Mouse (Mus musculus) kidney, postnatal 0 days (tissue): ENCODE results near the gene Gm43552. TPM values are rescaled to one million over a fixed set of nuclear protein-coding genes. Genes with fewer than 3 reads are reported as not detected.
A peak's percentile ranks its signal among the peaks of the same experiment; 100 is the strongest.

Experiments used
- ATAC-seq: fragments of 200-750 bp; cut with Nextera tagmentation; replicated peaks from 2 replicates; pipeline ENCODE4 v1.8.0; 2017; ENCODE audit warnings: low read depth, moderate number of reproducible peaks, moderate TSS enrichment, moderate library complexity; ENCODE audit not compliant: low FRiP score
- DNase-seq: peaks from one replicate; pipeline ENCODE4 v3.0.0-alpha.2; 2016; ENCODE audit warnings: low spot score
- H3K27ac ChIP-seq: fragments of 300-500 bp; sonication (generic); 2 replicates; pipeline ENCODE4 v1.5.1; 2014; ENCODE audit warnings: mild to moderate bottlenecking
- H3K27me3 ChIP-seq: fragments of 300-500 bp; sonication (generic); 2 replicates; pipeline ENCODE4 v1.6.1; 2014; ENCODE audit warnings: low read length, mixed read lengths; ENCODE audit not compliant: insufficient read depth
- H3K36me3 ChIP-seq: fragments of 300-500 bp; sonication (generic); 2 replicates; pipeline ENCODE4 v1.6.1; 2014; ENCODE audit warnings: low read length, mixed read lengths; ENCODE audit not compliant: insufficient read depth
- H3K4me1 ChIP-seq: fragments of 300-500 bp; sonication (generic); replicated peaks from 2 replicates; pipeline ENCODE4 v1.6.1; 2014; ENCODE audit warnings: antibody characterized with exemption, low read length, mixed read lengths; ENCODE audit not compliant: insufficient read depth
- H3K4me2 ChIP-seq: fragments of 300-500 bp; sonication (generic); 2 replicates; pipeline ENCODE4 v1.6.1; 2014; ENCODE audit warnings: mild to moderate bottlenecking, low read length, moderate library complexity, mixed read lengths
- H3K4me3 ChIP-seq: fragments of 300-500 bp; sonication (generic); replicated peaks from 2 replicates; pipeline ENCODE4 v1.5.1; 2014; ENCODE audit warnings: low read depth, low read length
- H3K9ac ChIP-seq: fragments of 300-500 bp; sonication (generic); 2 replicates; pipeline ENCODE4 v1.6.1; 2014; ENCODE audit warnings: low read depth, low read length
- H3K9me3 ChIP-seq: fragments of 300-500 bp; sonication (generic); replicated peaks from 2 replicates; pipeline ENCODE4 v1.6.1; 2016; ENCODE audit warnings: low read length, inconsistent platforms, mixed read lengths
- CTCF ChIP-seq: IDR thresholded peaks from 2 replicates; pipeline ENCODE4 v1.5.1; 2016; ENCODE audit warnings: antibody characterized with exemption, low read depth, mild to moderate bottlenecking, moderate library complexity
- WGBS: fragments of 180-500 bp; shearing (Covaris S2); extraction: QIAGEN DNeasy Blood & Tissue Kit; methylation state at CpG from one replicate; pipeline ENCODE4 v1.1.7; 2014; 5-methylcytosine and 5-hydroxymethylcytosine counted together
- polyA plus RNA-seq: library from polyadenylated mRNA; unstranded; fragments of >200 nt; fragmentation: Nextera tagmentation; extraction: Ambion mirVana; gene quantifications from 2 replicates; pipeline ENCODE4 v1.2.1, GENCODE M21; 2015

Gene Gm43552
- polyA plus RNA-seq, 1 experiment from 2014 or later, result 0.96 TPM

DNA sequence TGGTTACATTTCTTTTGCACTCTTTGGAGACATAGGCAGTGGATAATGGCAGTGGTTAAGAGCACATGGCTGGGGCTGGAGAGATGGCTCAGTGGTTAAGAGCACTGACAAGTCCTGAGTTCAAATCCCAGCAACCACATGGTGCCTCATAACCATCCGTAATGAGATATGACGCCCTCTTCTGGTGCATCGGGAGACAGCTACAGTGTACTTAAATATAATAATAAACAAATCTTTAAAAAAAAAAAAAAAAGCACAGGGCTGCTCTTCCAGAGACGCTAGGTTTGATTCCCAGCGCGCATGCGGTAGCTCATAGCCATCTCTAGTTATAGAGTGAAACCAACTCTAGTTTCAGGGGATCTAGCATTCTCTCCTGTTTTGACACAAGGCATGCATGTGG lies 98.2 kb downstream of the Gm43552 start:
- H3K4me3 ChIP-seq, result no peak overlapping the region
- TF ChIP-seq CTCF, result peak; percentile 19; the same call in 1 of the 2 replicates
- H3K9me3 ChIP-seq, result no peaks in the 10 kb centered on the region
- H3K36me3 ChIP-seq, result peaks cover 21% of the 10 kb centered on the region; the same call in 1 of the 2 replicates
- no peak overlapping the region for H3K4me2 ChIP-seq
- H3K4me1 ChIP-seq, result peaks cover 8% of the 10 kb centered on the region
- H3K27ac ChIP-seq, result no peak overlapping the region
- WGBS, result 94% methylated on average over 7 of the region's 7 CpGs
- no peak overlapping the region for H3K9ac ChIP-seq
- DNase-seq (no peak), ATAC-seq (no peak)
- H3K27me3 ChIP-seq, result no peaks in the 10 kb centered on the region

DNA sequence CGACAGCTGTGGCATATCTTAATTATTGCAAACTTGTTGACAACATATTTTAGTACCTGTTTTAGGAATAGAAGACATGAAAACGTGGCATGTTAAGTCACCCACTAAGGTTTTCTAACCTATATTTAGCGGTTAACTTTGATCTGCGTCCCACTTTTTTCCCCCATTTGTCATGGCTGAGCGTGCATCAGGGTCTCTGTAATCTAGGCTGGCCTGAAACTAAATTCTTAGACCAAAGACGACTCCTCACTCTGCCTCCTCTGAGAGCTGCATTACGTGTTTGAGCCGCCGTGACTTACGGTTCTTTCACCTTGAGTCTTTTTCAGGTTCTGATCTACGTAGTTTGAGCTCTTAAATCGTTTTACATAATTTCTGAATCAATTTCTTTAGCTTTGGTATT lies 100.9 kb downstream of the Gm43552 start:
- Histone ChIP-seq H3K27me3 (no peaks in the 10 kb centered on the region), H3K9me3 (no peaks in the 10 kb centered on the region), H3K27ac (peak overlapping the region; percentile 92), H3K4me2 (peak overlapping the region; percentile 62), H3K36me3 (peaks cover 38% of the 10 kb centered on the region), H3K4me3 (peak overlapping the region; percentile 97), H3K4me1 (peaks cover 8% of the 10 kb centered on the region), H3K9ac (peak overlapping the region; percentile 99)
- TF ChIP-seq CTCF, result no peak
- ATAC-seq (peak; percentile 71), DNase-seq (peak; percentile 78)
- 2% methylated on average over 12 of the region's 12 CpGs for WGBS

DNA sequence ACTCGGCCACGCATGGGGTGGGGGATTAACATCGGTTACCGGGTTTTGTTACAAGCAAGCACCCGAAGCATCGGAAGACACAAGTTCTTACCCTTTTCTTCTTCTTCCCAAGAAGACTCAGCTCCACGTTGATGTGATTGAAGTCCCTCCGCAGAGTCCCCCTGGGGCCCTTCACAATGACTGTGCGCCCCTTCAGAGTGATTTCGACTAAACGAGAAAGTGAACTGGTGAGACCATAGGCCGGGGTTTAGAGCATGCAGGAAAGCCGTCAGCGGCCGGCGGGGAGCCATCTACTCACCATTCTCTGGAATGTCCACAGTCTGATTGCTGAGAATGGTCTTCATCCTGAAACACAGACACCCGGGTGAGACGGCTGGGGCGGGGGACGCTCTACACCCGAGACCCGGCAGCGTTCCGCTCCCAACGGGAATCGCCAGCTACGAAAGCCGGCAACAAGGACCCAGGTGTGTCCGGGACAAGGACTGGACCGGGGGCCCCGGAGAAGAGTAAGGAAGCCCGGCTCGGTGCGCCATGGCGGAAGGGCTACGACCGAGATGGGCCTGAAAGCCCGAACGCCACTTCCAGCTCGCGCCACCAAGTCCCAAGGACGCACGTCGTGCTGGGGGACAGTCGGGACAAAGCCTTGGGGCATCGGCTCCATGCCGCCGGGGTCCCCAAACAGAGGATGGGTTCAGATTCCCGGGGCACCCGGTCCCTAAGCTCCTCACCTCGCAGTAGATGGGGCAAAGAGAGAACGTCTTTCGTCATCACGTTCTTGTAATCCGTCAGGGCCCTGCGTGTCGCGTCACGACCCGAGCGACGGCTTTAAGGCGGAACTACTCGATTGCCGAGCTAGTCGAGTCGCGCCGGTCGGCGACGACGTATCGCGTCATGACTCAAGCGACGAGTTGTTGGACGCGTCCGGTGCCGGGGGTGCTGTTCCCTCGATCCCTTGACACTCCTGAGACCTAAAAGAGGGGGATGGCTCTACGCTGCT lies 101.7 kb downstream of the Gm43552 start, which contains the start of the genes Rpl9 and Lias:
Rpl9 (minus strand) TSS at position 797 of the 997 bp plus-strand sequence.
Lias (plus strand) TSS at position 850 of the 997 bp plus-strand sequence.
- Histone ChIP-seq H3K27me3 (no peaks in the 10 kb centered on the region), H3K4me3 (peak within 1 kb of the TSS; percentile 97), H3K27ac (peak within 1 kb of the TSS; percentile 92), H3K4me1 (peaks cover 8% of the 10 kb centered on the region), H3K9ac (peak within 1 kb of the TSS; percentile 99), H3K9me3 (no peaks in the 10 kb centered on the region), H3K4me2 (peak within 1 kb of the TSS; percentile 69), H3K36me3 (peaks cover 33% of the 10 kb centered on the region)
- WGBS, result under 1% methylated on average over 83 of the region's 83 CpGs
- DNase-seq (peak; percentile 97), ATAC-seq (peak; percentile 95)
- TF ChIP-seq CTCF, result no peak

DNA sequence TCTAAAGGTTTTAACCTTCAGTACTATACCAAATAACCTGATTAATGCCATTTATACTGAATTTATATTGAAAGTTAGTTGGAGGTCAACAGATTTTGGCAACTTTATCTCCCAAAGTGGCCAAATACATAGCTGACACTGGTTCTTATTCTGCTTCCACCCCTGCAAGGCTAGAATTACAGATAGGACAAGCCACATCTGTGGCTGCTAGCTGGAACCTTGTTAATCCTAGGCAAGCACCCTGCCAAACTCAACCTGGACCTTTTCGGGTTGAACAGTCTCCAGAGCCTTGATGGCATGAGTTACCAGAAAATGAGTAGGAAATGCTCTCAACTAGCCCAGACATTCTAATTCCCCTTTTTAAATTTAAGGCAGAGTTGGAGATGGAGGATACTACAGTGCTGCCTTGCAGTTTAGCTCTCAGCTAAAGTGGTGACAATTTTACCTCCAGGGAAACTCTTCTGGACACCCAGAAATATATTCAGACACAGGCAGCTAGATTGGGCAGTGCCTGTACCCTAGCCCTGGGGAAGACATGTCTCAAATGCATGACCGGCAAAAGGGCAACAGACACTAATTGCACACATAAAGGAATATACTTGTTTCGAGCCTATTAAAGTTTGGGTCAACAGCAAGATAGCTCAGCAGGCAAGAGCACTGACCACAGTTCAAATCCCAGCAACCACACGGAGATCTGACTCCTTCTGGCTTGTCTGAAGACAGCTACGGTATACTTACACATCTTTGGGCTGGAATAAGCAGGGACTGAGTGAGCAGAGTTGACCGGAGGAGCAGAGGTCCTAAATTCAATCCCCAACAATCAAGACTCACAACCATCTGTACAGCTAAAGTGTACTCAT lies 105.4 kb downstream of the Gm43552 start:
- peaks cover 26% of the 10 kb centered on the region for H3K36me3 ChIP-seq
- no peak overlapping the region for H3K27ac ChIP-seq
- DNase-seq (no peak), ATAC-seq (no peak)
- 79% methylated on average over 6 of the region's 6 CpGs for WGBS
- H3K4me2 ChIP-seq, result no peak overlapping the region
- H3K27me3 ChIP-seq, result no peaks in the 10 kb centered on the region
- H3K4me3 ChIP-seq, result no peak overlapping the region
- TF ChIP-seq CTCF, result no peak
- no peaks in the 10 kb centered on the region for H3K9me3 ChIP-seq
- peaks cover 8% of the 10 kb centered on the region for H3K4me1 ChIP-seq
- no peak overlapping the region for H3K9ac ChIP-seq

DNA sequence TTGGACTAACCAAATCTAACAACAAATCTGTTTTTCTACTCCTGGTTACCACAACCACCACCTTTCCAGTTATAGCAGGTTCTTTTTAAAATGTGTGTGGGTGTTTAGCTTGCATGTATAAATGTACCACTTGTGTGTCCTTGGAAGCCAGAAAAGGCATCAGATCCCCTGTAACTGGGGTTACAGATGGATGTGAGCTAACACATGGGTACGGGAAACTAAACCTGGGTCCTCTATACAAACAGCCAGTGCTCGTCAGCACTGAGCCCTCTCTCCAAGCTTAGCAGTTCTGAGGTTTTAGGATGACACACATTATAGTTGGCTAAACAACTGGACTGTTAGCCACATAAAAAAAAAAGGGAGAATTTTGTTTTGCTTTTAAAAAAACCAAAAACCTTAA lies 106.9 kb downstream of the Gm43552 start:
- no peak overlapping the region for H3K27ac ChIP-seq
- WGBS, result 57% methylated on average over 2 of the region's 2 CpGs

More for the DNA sequence above, 106.9 kb downstream of the Gm43552 start:
- H3K9ac ChIP-seq, result no peak overlapping the region
- ATAC-seq (no peak), DNase-seq (no peak)
- H3K4me1 ChIP-seq, result peaks cover 8% of the 10 kb centered on the region
- no peaks in the 10 kb centered on the region for H3K27me3 ChIP-seq
- H3K9me3 ChIP-seq, result no peaks in the 10 kb centered on the region
- H3K4me3 ChIP-seq, result no peak overlapping the region
- peaks cover 26% of the 10 kb centered on the region for H3K36me3 ChIP-seq
- H3K4me2 ChIP-seq, result no peak overlapping the region
- TF ChIP-seq CTCF, result no peak

Other genes starting within 250 kb of the Gm43552 start
- gene Rfc1, start 157.2 kb downstream of the Gm43552 start, polyA plus RNA-seq, result 69.1 and 74.3 TPM in 2 replicates
- gene Klb, start 144.5 kb downstream of the Gm43552 start, polyA plus RNA-seq, result 0.05 and 0.12 TPM in 2 replicates
- gene Rpl9, start 101.4 kb downstream of the Gm43552 start, polyA plus RNA-seq, result 1,132 and 1,215 TPM in 2 replicates
- gene Lias, start 101.3 kb downstream of the Gm43552 start, polyA plus RNA-seq, result 66.7 and 67.3 TPM in 2 replicates
- gene Ugdh, start 56.9 kb downstream of the Gm43552 start, polyA plus RNA-seq, result 94.5 and 103 TPM in 2 replicates
- gene Smim14, start 44.4 kb upstream of the Gm43552 start, polyA plus RNA-seq, result 192 and 199 TPM in 2 replicates
- 146 and 152 TPM in 2 replicates for gene Ube2k, start 44.4 kb upstream of the Gm43552 start, polyA plus RNA-seq
- 35.2 and 37.8 TPM in 2 replicates for gene Pds5a, start 205.4 kb upstream of the Gm43552 start, polyA plus RNA-seq